Mouse (Mus musculus): ENCODE results near the gene Usp28. TPM values are rescaled to one million over a fixed set of nuclear protein-coding genes. Genes with fewer than 3 reads are reported as not detected.
A peak's percentile ranks its signal among the peaks of the same experiment; 100 is the strongest.

Gene Usp28
- polyA plus RNA-seq, 1 experiment from 2014 or later, result 33.5 TPM

- no peak overlapping the region for H3K4me2 ChIP-seq
- no peak for ATAC-seq
- no peaks in the 10 kb centered on the region for H3K4me1 ChIP-seq
- peaks cover 91% of the 10 kb centered on the region for H3K36me3 ChIP-seq (ENCODE audit: poor library complexity, severe bottlenecking)
- H3K9ac ChIP-seq, result no peak overlapping the region
- H3K27ac ChIP-seq, result no peak overlapping the region
- H3K4me3 ChIP-seq, result no peak overlapping the region
- WGBS, result 97% methylated on average over 4 of the region's 4 CpGs
- no peaks in the 10 kb centered on the region for H3K9me3 ChIP-seq (replicated peaks)
- H3K27me3 ChIP-seq, result no peaks in the 10 kb centered on the region
Observed at GRCm38 (mm10) chr9:49034764-49035163, 49.6 kb downstream of the Usp28 start.

- Histone ChIP-seq H3K36me3 (ENCODE audit: poor library complexity, severe bottlenecking) (no peaks in the 10 kb centered on the region), H3K4me1 (peaks cover 5% of the 10 kb centered on the region; the same call in 1 of the 2 replicates), H3K4me2 (no peak overlapping the region), H3K27ac (no peak overlapping the region), H3K27me3 (no peaks in the 10 kb centered on the region), H3K4me3 (no peak overlapping the region), H3K9ac (no peak overlapping the region), H3K9me3 (replicated peaks) (no peaks in the 10 kb centered on the region)
- WGBS, result 82% methylated on average over 5 of the region's 5 CpGs
- no peak for ATAC-seq
Observed at GRCm38 (mm10) chr9:49050901-49051300, 65.7 kb downstream of the Usp28 start.

GRCm38 (mm10) chr9:49051349-49051748 is 66.2 kb downstream of the Usp28 start:
- no peaks in the 10 kb centered on the region for H3K36me3 ChIP-seq (ENCODE audit: poor library complexity, severe bottlenecking)
- ATAC-seq, result no peak
- 15% methylated on average over 5 of the region's 5 CpGs for WGBS
- no peaks in the 10 kb centered on the region for H3K9me3 ChIP-seq (replicated peaks)
- no peak overlapping the region for H3K27ac ChIP-seq
- H3K4me2 ChIP-seq, result no peak overlapping the region
- H3K4me1 ChIP-seq, result peaks cover 10% of the 10 kb centered on the region
- H3K27me3 ChIP-seq, result no peaks in the 10 kb centered on the region
- H3K4me3 ChIP-seq, result no peak overlapping the region
- no peak overlapping the region for H3K9ac ChIP-seq

- no peaks in the 10 kb centered on the region for H3K9me3 ChIP-seq (replicated peaks)
- peaks cover 12% of the 10 kb centered on the region for H3K36me3 ChIP-seq (ENCODE audit: poor library complexity, severe bottlenecking)
- H3K4me1 ChIP-seq, result peaks cover 17% of the 10 kb centered on the region
- no peak overlapping the region for H3K4me2 ChIP-seq
- no peak overlapping the region for H3K9ac ChIP-seq
- ATAC-seq, result no peak
- no peak overlapping the region for H3K27ac ChIP-seq
- H3K27me3 ChIP-seq, result no peaks in the 10 kb centered on the region
- WGBS, result 87% methylated on average over 3 of the region's 3 CpGs
- no peak overlapping the region for H3K4me3 ChIP-seq
Observed at GRCm38 (mm10) chr9:49054028-49054427, 68.9 kb downstream of the Usp28 start.

- H3K9ac ChIP-seq, result peak within 1 kb of the TSS; percentile 74
Observed at GRCm38 (mm10) chr9:49055333-49056205, 70.4 kb downstream of the Usp28 start, which contains the start of gene Zw10. Zw10 (plus strand) TSS chr9:49055613.

GRCm38 (mm10) chr9:49076847-49077246 is 91.7 kb downstream of the Usp28 start:
- Histone ChIP-seq H3K4me1 (no peaks in the 10 kb centered on the region), H3K9ac (no peak overlapping the region), H3K27me3 (no peaks in the 10 kb centered on the region), H3K4me2 (no peak overlapping the region), H3K36me3 (ENCODE audit: poor library complexity, severe bottlenecking) (peaks cover 78% of the 10 kb centered on the region), H3K9me3 (replicated peaks) (no peaks in the 10 kb centered on the region), H3K4me3 (no peak overlapping the region), H3K27ac (no peak overlapping the region)
- 96% methylated on average over 3 of the region's 3 CpGs for WGBS
- ATAC-seq, result no peak

More at GRCm38 (mm10) chr9:49055333-49056205, 70.4 kb downstream of the Usp28 start, which contains the start of gene Zw10:
- H3K27me3 ChIP-seq, result no peaks in the 10 kb centered on the region
- H3K36me3 ChIP-seq (ENCODE audit: poor library complexity, severe bottlenecking), result peaks cover 24% of the 10 kb centered on the region
- WGBS, result under 1% methylated on average over 53 of the region's 53 CpGs
- peaks cover 17% of the 10 kb centered on the region for H3K4me1 ChIP-seq
- H3K9me3 ChIP-seq (replicated peaks), result no peaks in the 10 kb centered on the region
- no peak within 1 kb of the TSS for H3K27ac ChIP-seq
- peak within 1 kb of the TSS; percentile 59 for H3K4me3 ChIP-seq
- ATAC-seq, result peak; percentile 99
- peak within 1 kb of the TSS; percentile 76 for H3K4me2 ChIP-seq

- no peaks in the 10 kb centered on the region for H3K4me1 ChIP-seq
- H3K4me3 ChIP-seq, result no peak within 1 kb of the TSS
- no peak within 1 kb of the TSS for H3K4me2 ChIP-seq
- peaks cover 44% of the 10 kb centered on the region for H3K36me3 ChIP-seq (ENCODE audit: poor library complexity, severe bottlenecking)
- 58% methylated on average over 5 of the region's 5 CpGs for WGBS
- H3K9ac ChIP-seq, result no peak within 1 kb of the TSS
- ATAC-seq, result no peak
- no peaks in the 10 kb centered on the region for H3K9me3 ChIP-seq (replicated peaks)
- no peak within 1 kb of the TSS for H3K27ac ChIP-seq
- H3K27me3 ChIP-seq, result no peaks in the 10 kb centered on the region
Observed at GRCm38 (mm10) chr9:49081107-49081506, 95.9 kb downstream of the Usp28 start, which contains the start of gene Tmprss5. Tmprss5 (plus strand) TSS chr9:49081260.

- Histone ChIP-seq H3K4me3 (no peak overlapping the region), H3K36me3 (ENCODE audit: poor library complexity, severe bottlenecking) (peaks cover 40% of the 10 kb centered on the region), H3K4me2 (no peak overlapping the region), H3K27ac (no peak overlapping the region), H3K9ac (no peak overlapping the region), H3K4me1 (no peaks in the 10 kb centered on the region), H3K9me3 (replicated peaks) (no peaks in the 10 kb centered on the region), H3K27me3 (no peaks in the 10 kb centered on the region)
- ATAC-seq, result no peak
- 5% methylated on average over 4 of the region's 4 CpGs for WGBS
Observed at GRCm38 (mm10) chr9:49081561-49081960, 96.4 kb downstream of the Usp28 start.

GRCm38 (mm10) chr9:49087317-49087716 is 102.1 kb downstream of the Usp28 start:
- H3K4me1 ChIP-seq, result peaks cover 15% of the 10 kb centered on the region
- H3K27ac ChIP-seq, result no peak overlapping the region
- 0 out of 2 replicates have a peak, but pooled peaks cover 3% of the 10 kb centered on the region for H3K27me3 ChIP-seq
- no peak overlapping the region for H3K4me2 ChIP-seq
- H3K4me3 ChIP-seq, result no peak overlapping the region
- 7% methylated on average over 11 of the region's 11 CpGs for WGBS
- H3K36me3 ChIP-seq (ENCODE audit: poor library complexity, severe bottlenecking), result peaks cover 5% of the 10 kb centered on the region; the same call in 1 of the 2 replicates
- H3K9ac ChIP-seq, result no peak overlapping the region
- no peak for ATAC-seq
- H3K9me3 ChIP-seq (replicated peaks), result no peaks in the 10 kb centered on the region

Other genes with a start within 250 kb of the Usp28 start
- 3.2 and 3.4 TPM in 2 replicates for gene Zbtb16, start 149.2 kb upstream of the Usp28 start, polyA plus RNA-seq (2015; fragmentation: Nextera tagmentation; extraction: Ambion mirVana)
- 1.9 and 2.0 TPM in 2 replicates for gene Htr3a, start 74.3 kb upstream of the Usp28 start, polyA plus RNA-seq (2015; fragmentation: Nextera tagmentation; extraction: Ambion mirVana)
- gene Htr3b, start 20.4 kb upstream of the Usp28 start, polyA plus RNA-seq (2015; fragmentation: Nextera tagmentation; extraction: Ambion mirVana), result not detected in 2 replicates
- gene Zw10, start 70.2 kb downstream of the Usp28 start, polyA plus RNA-seq (2015; fragmentation: Nextera tagmentation; extraction: Ambion mirVana), result 40.2 and 44.7 TPM in 2 replicates
- gene Tmprss5, start 95.9 kb downstream of the Usp28 start, polyA plus RNA-seq (2015; fragmentation: Nextera tagmentation; extraction: Ambion mirVana), result 0.93 and 1.9 TPM in 2 replicates

Measured in forebrain, embryonic 13.5 days (tissue).